Mouse (Mus musculus) lung, adult 2 months (tissue): ENCODE data around the gene Dock4.

Experiments used
- CTCF ChIP-seq: fragments of 200-500 bp; IDR thresholded peaks from 2 replicates; pipeline ENCODE4 v1.5.1; 2011; ENCODE audit warnings: mild to moderate bottlenecking, low read length, control low read depth; ENCODE audit not compliant: insufficient read depth
- POLR2A ChIP-seq: fragments of 200-500 bp; IDR thresholded peaks from 2 replicates; pipeline ENCODE4 v1.6.1; 2011; ENCODE audit warnings: low read depth, mild to moderate bottlenecking, control low read depth, low read length, borderline replicate concordance; ENCODE audit errors: extremely low read depth

- no peak for TF ChIP-seq POLR2A
- TF ChIP-seq CTCF, result no peak
These were observed 321.6 kb downstream of the Dock4 start for GRCm38 (mm10) chr12:40767258-40767816.
